Mouse (Mus musculus) common myeloid progenitor, adult 5-6 weeks (primary cell): ENCODE data around the gene Cul9. TPM values are rescaled to one million over a fixed set of nuclear protein-coding genes. Genes with fewer than 3 reads are reported as not detected.

Experiments used
- ATAC-seq: replicated peaks from 2 replicates; pipeline ENCODE4 v1.8.0; 2016; ENCODE audit warnings: low read depth, mild to moderate bottlenecking, moderate TSS enrichment, inconsistent platforms; ENCODE audit not compliant: poor library complexity, severe bottlenecking
- total RNA-seq: library from RNA; stranded (forward); fragments of 200-1000, 187-1606 nt; gene quantifications from 2 replicates; pipeline ENCODE4 v1.2.3, GENCODE M21; 2017

Gene Cul9
- total RNA-seq, 1 experiment from 2014 or later = 17.3 TPM

DNA sequence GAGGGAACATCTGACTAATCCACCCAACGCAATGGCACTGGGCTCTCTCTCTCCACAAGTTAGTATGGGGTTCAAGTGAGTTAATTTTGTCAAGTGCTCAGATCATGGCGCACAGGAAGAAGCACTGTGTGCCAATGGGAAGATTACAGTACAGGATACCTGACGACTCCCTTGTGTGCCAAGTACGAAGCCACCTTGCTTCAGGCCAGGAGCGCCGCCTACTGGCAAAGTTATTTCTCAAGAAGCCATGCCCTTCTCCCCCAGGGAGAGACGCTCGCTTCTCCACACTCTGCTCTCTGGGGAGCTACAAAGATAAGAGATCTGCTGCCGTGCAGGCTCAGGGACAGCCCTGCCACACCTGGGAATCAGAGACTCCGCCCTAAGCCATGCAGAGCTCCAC lies 88.4 kb downstream of the Cul9 start:
- no peak; the same call in 1 of the 2 replicates for ATAC-seq

DNA sequence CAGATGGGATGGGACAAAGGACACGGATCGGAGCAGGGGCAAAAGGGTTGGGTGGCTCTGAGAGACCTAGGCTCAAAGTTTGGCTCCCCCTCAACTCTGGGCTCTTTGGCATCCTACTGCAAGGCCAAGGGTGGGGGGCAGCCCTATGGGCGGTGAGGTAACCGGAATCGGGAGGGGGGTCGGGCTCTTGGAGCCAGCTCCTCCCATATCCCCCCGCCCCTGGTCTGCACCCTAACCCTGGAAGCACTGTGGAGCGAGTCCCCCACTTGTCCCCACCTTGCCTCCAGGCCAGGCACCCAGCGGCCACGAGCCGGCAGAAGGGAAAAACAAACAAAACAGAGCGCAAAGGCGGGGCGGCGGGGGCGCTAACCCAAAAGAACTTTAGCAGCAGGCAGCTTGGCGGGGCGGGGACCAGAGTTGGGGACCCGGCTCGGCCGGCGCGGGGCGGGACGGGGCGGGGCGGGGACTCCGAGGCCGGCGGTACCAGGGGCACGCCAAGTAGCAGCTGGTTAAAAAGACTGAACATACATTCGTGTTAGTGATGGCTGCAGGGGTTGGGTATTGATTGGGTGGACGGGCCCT lies 91.0 kb downstream of the Cul9 start:
- no peak for ATAC-seq

DNA sequence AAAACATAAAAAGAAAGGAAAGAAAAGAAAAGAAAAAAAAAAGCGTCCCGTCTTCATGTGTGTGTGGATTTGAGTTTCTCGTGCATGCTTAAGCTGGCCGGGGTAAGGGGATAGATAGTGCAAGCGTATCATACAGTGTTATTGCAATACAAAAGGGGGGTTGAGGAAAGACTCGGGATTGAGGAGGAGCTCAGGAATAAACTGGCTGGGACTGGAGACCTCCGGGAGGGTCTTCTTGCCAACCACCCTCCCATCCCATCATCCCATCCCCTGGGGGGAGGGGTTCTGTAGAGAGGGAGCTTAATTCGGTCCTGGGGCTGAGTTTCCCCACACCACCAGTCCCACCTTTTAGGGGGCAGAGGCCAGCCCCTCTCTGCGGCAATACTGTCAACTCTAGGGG lies 91.6 kb downstream of the Cul9 start:
- ATAC-seq = no peak

DNA sequence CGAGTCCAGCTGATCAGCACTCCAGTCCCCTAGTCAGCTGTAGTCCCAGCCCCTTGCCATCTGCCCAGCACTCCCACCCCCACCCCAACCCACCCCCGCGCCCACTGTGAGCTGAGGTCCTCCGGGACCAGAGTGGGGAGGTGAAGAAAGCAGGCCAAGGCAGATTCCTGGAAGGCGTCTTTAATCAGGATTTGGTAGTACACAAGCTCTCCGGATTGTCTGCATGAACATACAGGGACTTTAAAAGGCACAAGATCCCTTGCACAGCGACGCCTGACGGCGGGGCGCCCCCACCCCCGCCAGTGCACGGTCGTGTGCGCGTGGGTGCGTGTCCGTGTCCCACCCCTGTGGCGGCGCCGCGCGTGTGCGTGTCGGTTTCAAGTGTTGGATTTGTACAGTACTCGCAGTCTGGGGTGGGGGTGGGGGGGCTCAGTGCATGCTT lies 92.2 kb downstream of the Cul9 start:
- ATAC-seq = no peak

DNA sequence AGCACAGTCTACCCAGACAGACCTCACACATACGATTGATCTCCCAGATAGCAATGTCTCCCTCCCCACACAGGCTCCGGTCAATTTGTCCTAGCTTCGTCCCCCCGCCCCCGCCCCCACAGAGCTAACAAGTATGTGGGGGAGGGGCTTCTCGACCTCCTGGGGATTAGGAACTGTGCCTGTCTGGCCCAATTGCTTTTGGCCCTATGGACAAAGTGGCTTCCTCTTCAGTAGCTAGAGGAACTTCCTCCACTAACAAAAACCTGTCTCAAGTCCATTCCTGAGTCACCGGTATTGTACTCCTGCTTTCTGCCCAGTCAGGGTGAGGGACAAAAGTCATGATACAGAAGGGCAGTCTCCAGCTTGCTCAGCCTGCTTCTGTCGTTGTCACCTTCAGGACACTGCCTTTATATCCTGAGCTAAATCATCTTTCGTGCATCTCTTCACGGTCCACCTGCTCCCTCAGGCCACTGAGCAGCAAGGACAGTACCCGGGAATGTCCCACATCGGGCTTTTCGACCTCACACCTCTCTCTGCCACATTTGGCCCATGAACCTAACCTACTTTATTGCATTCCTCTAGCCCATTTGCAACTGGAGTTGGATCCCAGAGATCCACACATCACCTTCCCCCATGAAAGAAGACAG lies 92.8 kb downstream of the Cul9 start:
- 0 out of 2 replicates have a peak, but pooled peaks have one; percentile 12 for ATAC-seq

DNA sequence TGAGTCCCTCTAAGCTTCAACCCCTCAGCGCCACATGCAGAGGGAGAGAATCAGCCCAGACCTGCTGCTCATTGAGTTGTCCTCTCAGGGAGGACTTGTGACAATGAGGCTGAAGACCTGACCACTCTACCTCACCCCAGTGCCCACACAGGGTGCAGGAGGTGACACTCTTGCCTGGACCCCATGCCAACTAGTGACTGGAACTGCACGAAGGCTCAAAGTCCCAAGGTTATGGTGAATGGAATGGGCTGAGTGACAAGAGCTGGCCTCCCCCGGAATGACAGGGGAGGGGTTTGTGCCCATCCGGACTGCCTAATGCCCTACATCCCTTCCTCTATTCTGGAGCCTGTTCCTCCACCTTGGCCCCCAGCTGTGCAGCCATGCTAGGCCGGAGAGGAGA lies 93.5 kb downstream of the Cul9 start:
- no peak for ATAC-seq

Other genes starting within 250 kb of the Cul9 start
- gene Dlk2, start 249.0 kb downstream of the Cul9 start, total RNA-seq = 0.23 TPM in 1 of 2 replicates, not detected in the other
- gene Abcc10, start 218.0 kb downstream of the Cul9 start, total RNA-seq = 0.63 and 5.3 TPM in 2 replicates
- 19.5 and 55.4 TPM in 2 replicates for gene Zfp318, start 162.7 kb downstream of the Cul9 start, total RNA-seq
- not detected in 2 replicates for gene Crip3, start 117.5 kb downstream of the Cul9 start, total RNA-seq
- not detected in 2 replicates for gene Slc22a7, start 107.9 kb downstream of the Cul9 start, total RNA-seq
- not detected in 2 replicates for gene Ttbk1, start 58.7 kb downstream of the Cul9 start, total RNA-seq
- 13.3 and 14.5 TPM in 2 replicates for gene Dnph1, start 49.7 kb downstream of the Cul9 start, total RNA-seq
- 32.5 and 35.4 TPM in 2 replicates for gene Srf, start 9.8 kb upstream of the Cul9 start, total RNA-seq
- gene Ptk7, start 83.1 kb upstream of the Cul9 start, total RNA-seq = 5.7 and 6.7 TPM in 2 replicates
- gene Klc4, start 99.6 kb upstream of the Cul9 start, total RNA-seq = 6.1 and 6.9 TPM in 2 replicates
- 102 and 113 TPM in 2 replicates for gene Mrpl2, start 99.8 kb upstream of the Cul9 start, total RNA-seq
- gene Cul7, start 103.9 kb upstream of the Cul9 start, total RNA-seq = 13.8 and 22.7 TPM in 2 replicates
- 46.2 and 51.9 TPM in 2 replicates for gene Rrp36, start 128.0 kb upstream of the Cul9 start, total RNA-seq
- gene Mea1, start 132.4 kb upstream of the Cul9 start, total RNA-seq = 63.6 and 86.9 TPM in 2 replicates
- 29.1 and 37.0 TPM in 2 replicates for gene Klhdc3, start 134.5 kb upstream of the Cul9 start, total RNA-seq
- gene Ppp2r5d, start 158.7 kb upstream of the Cul9 start, total RNA-seq = 41.7 and 45.4 TPM in 2 replicates
- gene Pex6, start 165.1 kb upstream of the Cul9 start, total RNA-seq = 10.3 and 17.7 TPM in 2 replicates
- not detected in 2 replicates for gene Gnmt, start 182.8 kb upstream of the Cul9 start, total RNA-seq
- 76.0 and 76.7 TPM in 2 replicates for gene Cnpy3, start 205.8 kb upstream of the Cul9 start, total RNA-seq
- not detected in 2 replicates for gene Ptcra, start 217.3 kb upstream of the Cul9 start, total RNA-seq
- gene 2310039H08Rik, start 226.2 kb upstream of the Cul9 start, total RNA-seq = 15.3 and 16.2 TPM in 2 replicates
- gene Rpl7l1, start 236.3 kb upstream of the Cul9 start, total RNA-seq = 129 and 146 TPM in 2 replicates